Mouse (Mus musculus): ENCODE measurements around the gene Hdac11. TPM values are rescaled to one million over a fixed set of nuclear protein-coding genes. Genes with fewer than 3 reads are reported as not detected.

The Hdac11 gene
- total RNA-seq, 2 experiments from 2014 or later, result 0.77 to 1.4 TPM

DNA sequence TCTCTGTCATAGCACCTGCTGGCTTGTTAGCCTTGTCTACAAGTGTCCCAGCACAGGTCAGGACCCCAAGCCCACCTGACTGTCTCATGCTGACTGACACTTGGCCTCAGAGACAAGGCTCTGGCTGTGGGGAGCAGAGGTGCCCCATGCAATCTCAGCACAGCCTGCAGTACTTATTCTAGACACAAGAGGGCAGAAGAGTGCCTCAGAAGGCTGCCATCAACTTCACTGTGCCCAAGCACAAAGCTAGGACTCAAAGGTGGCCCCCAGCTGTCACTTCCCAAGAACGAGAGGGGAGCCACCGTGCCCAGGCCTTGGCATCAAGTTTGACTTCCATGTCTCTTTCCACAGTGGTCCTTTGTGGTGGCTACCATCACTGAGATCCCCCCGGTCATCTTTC lies 8.7 kb downstream of the Hdac11 start:
- peak; percentile 70 for ATAC-seq (replicated peaks; ENCODE audit: poor library complexity)

DNA sequence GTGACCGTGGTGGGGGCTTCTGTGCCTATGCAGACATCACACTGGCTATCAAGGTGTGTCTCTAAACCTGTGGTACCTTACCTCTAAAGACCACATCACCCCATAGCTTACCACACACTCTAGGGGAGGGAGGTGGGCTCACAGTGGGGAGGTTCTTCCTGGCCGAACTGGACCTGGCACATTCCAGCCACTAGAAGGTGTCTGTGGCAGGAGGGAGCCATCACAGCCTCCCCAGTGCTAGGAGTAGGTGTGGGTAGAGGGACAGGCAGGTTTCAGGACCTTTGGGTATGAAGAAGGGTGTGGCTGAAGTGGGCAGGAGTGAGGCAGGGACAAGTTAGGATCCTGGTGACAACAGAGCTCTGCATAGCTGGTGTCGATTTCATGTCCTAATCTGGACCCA lies 11.4 kb downstream of the Hdac11 start:
- ATAC-seq (replicated peaks; ENCODE audit: poor library complexity), result no peak

DNA sequence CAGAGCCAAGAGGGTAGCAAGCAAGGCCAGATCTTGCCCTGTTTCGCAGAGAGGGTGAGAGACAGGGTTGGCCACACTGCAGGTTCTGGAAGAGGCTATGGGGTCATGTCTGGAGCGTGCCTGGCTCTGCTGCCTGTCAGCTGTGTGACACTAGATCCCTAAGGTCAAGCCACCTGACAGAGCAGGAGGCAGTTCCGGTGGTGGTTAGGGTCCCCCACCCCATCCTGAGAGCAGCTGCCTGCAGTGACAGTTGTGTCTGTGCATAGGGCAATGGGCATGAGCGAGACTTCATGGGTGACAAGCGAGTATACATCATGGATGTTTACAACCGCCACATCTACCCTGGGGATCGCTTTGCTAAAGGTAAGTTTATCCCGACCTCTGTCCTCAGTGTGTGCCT lies 12.7 kb downstream of the Hdac11 start:
- ATAC-seq (replicated peaks; ENCODE audit: poor library complexity), result no peak

DNA sequence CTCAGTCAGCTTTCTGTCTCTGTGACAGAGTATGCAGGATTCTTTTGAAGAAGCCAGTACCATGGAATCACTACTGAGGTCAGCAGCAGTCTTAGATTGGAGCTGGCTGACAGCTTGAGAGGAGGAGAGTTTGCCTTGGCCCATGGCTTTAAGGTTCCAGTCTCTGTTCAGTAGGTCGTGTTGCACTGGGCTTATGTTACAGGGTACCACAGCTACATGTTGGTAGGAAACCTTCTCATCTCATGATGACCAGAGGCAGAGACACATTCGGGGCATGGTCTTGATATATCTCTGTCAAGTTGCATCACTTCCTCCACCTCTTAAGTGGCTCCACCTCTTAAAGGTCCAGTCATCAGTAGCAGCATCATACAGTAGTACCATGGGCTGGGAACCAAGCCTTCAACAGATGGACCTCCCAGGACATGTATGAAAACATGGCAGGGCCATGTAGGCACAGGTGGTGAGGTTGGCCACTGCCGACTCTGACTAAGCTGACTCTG lies 15.0 kb downstream of the Hdac11 start:
- ATAC-seq (replicated peaks; ENCODE audit: poor library complexity), result no peak

DNA sequence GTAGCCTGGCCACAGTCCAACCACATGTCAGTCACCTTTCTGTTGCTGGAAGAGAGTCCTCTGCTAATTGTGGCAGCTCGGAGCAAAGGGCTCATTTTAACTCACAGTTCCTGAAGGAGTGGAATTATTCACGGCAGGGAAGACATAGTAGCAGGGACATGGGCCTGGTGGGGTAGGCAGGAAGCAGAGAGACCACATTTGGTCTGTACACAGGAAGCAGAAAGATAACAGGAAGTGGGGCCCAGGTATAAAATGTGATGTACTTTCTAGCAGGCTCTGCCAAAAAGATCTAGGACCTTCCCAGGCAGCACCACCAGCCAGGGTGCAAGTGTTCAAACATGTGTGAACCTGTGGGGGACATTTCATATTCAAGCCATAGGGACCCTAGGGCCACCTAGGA lies 15.9 kb downstream of the Hdac11 start:
- ATAC-seq (replicated peaks; ENCODE audit: poor library complexity), result no peak

DNA sequence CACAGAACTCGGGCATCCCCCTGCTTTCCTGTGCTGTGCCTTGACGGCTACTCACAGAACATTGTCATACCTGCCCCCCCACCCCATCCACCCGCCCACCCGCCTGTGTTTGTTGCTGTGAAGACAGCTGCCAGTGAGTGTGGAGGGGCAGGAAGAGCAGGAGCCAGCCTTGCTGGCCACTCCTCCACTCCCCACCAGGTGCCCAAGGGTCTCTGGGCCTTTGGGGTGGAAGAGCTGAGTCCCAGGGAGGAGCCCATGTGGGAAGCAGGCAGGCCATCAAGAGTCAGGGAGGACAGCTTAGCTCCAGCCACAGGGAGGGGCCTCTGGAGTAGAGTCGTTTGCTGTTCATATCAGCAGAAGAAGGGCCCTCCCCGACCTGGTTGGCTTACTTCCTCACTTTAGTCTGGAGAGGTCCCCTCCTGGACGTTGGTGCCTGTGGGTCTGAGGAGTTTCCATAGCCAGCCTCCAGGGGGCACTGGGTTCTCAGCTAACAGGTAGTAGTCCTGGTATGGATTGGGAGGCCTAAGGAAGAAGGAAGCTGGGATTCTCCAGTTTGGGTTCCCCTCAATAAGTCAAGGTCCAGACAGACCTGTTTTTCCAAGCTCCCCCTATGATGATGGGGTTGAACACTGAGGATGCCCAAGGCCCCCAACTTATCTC lies 16.9 kb downstream of the Hdac11 start:
- ATAC-seq (replicated peaks; ENCODE audit: poor library complexity), result peak; percentile 82

DNA sequence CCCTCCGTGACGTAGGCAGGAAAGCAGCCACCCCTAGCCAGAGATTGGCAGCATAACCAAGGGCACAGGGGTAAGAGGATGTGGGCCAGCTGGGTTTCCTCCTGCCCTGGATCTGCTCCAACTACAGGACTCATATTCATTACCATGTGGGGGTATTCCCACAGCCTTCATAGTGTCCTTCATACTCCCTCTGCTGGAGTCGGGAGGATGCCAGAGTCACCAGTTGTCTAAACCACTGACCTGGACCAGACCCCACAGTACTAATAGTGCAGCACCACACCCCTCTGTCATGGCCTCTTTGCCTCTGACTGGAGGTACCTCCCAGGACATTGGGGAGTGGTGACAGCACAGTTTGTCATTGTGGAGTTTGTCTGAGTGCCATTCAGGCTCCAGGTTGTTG lies 17.7 kb downstream of the Hdac11 start:
- no peak for ATAC-seq (replicated peaks; ENCODE audit: poor library complexity)

DNA sequence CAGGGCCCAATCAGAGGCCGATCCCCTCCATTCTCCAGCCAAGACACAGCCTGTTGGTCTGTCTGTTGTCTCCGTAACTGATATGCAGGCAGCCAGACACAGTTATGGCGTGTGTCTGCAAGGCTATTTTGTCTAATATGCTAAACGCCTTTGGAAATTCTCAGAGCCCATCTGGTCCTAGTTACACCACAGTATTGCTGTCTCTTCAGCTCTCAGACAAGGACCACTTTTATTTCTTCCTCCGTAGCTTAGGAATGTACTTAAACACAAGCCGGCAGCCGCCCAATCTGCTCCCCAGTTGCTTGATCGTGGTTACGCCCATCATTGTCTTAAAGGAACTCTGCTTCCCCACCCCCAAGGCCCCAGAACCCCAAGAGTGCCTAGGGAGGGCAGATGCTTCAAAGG lies 24.3 kb downstream of the Hdac11 start:
- no peak for ATAC-seq (replicated peaks; ENCODE audit: poor library complexity)

DNA sequence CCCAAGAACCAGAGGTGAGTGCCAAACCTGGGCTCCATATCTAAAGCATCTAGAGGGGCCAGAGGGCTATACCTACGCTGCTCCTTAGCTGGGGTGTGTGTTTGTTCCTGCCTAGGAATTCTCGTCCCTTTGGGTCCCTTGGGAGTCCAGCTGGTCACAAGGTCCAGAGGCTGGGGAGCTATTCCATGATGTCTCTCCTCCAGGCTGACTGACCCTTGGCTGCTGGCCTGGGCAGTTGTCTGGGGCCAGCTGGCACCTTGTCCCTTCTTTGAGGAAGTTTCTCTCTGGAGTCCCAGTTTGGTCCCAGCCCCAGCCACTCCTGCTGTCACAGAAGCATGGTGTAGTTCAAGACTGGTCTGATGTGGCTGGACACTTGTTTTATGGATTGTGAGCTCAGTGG lies 24.9 kb downstream of the Hdac11 start:
- ATAC-seq (replicated peaks; ENCODE audit: poor library complexity), result no peak

DNA sequence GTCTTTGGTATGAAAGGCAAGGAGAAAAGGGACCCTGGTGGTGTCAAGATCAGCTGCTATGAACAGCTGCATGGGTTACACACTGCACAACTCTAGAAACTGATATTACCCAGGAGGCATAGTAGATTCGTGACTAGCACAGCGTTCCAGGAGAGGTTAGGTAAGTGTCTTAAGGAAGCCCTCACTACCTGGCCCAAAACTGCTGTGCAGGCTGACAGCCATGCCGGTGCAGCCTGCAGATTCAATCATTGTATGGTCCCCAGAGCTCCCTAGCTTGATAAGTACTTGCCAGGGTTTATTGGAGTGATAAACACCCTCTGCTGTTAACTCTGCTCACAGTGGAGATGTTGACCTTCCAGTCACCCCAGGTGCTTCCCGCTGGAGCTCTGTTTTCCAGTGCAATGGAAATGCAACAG lies 25.6 kb downstream of the Hdac11 start:
- ATAC-seq (replicated peaks; ENCODE audit: poor library complexity), result no peak

DNA sequence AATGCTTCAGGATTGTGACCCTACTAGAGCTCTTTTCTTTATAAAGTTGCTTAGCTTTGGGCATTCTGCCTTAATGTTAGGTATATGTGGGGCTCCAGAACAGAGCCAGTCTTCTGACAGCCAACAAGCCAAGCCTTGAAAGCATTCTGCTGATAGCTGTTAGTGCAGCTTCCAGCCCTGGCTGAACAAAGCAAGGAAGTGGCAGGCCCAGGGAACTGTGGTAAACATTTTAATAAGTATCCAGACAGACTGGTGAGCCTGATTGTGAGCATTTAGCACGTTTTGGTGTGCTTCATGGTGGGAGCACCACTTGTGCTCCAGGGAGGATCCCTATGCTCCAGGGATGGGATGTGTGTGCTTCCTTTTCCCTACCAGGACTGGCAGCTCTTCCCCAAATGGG lies 26.6 kb downstream of the Hdac11 start:
- no peak for ATAC-seq (replicated peaks; ENCODE audit: poor library complexity)

DNA sequence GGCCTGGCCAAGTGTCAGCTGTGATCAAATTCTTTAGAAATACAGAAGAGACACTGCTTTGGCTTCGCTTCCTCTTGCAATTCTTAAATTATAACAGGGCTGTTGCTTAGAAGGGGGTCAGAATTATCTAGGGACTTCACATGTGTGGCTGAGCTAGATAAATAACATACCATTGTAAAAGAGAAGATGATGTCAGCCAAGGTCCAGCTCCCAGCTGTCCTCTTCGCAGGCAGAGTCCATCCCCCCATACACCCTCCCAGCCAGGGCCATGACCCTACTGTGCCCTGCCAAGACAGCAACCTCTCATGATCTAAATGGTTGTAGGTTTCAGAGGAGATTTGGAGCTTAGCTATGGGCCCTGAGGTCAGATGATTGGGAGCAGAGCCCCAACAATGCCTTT lies 27.5 kb downstream of the Hdac11 start:
- ATAC-seq (replicated peaks; ENCODE audit: poor library complexity), result no peak

DNA sequence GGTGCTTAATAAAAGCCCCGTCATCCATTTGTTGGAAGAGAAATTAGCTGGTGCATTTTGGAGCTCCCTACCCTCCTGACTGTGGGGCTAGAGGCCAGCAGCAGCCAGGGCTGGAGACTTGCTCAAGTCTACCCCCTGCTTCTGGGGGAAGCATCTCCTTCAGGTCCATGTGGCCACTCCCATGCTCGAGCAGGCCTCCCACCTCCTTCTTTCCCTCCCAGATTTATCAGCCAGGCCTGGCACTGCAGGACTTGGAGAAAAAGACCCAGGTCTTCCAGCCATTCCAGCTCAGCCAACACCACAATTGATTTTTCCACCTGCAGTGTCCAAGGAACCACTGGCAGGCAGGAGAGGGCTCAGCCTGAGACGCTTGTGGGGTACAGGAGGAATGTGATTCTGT lies 28.3 kb downstream of the Hdac11 start:
- no peak for ATAC-seq (replicated peaks; ENCODE audit: poor library complexity)

DNA sequence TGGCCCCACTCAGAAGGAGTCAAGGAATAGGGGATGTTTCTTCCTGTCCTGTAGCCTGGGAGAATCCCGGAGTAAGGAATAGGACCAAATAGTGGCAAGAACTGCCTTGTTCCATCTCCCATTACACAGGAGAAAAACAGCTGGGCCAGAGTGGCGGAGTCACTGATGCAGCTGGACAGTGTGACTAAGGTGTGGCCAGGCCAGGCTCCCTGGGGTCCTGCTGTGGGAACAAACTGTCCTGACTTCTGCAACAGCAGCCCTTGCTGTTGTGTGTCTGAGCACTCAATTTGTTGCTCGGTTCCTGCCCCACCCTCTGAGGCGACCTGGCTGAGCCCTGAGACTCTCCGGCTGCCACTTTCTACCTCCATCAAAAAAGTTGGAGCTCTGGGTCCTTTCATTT lies 29.0 kb downstream of the Hdac11 start:
- ATAC-seq (replicated peaks; ENCODE audit: poor library complexity), result no peak

DNA sequence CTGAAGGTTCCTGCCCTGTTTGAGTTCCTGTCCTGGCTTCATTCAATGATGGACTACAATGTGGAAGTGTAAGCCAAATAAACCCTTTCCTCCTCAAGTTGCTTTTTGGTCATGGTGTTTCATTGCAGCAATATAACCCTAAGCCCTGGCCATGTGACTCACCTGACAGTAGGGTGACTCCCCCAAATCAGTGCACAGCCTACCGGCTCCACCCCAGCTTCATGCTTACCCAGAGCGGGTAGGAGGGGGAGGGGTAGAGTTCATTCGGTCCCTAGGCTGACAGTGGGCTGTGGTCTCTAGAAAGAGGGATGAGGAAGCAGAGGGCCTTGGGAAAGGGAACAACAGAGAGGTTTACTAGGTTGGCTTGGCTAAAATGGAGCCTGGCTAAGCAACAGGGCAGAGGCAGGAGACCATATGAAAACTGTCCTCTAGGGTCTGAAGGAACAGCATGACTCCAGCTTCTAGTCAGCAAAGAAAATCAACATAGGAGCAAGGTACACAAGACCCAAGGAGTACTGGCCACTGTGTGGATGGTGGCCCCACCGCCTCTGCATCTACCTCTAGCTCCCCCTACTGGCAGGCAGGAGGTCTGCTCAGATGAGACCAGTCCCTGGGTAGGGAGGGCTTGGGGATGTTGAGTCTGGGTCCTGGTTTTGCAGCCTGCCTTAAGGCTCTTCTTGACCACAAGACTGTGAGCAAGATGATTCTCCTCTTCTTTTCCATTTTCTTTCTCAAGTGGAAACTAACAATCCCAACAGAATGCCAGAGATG lies 29.9 kb downstream of the Hdac11 start:
- ATAC-seq (replicated peaks; ENCODE audit: poor library complexity), result peak; percentile 85

DNA sequence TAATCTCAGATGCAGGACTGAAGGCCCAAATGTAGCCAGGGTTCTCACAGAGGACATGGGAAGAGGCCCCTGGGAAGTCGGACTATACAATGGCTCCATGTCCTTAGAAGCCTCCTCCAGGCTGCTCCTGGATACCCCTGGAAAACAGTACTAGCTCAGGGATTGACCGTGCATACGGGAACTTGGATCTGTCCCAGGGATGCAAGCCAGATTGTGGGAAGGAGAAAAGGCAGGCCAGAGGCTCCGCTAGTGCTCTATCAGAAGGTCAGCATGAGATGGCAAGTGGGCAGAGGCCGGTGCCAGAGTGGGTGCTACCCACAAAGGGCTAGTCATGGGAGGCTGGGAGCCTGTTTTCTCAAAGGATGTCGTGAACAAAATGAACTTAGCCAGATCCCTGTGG lies 30.5 kb downstream of the Hdac11 start:
- no peak for ATAC-seq (replicated peaks; ENCODE audit: poor library complexity)

DNA sequence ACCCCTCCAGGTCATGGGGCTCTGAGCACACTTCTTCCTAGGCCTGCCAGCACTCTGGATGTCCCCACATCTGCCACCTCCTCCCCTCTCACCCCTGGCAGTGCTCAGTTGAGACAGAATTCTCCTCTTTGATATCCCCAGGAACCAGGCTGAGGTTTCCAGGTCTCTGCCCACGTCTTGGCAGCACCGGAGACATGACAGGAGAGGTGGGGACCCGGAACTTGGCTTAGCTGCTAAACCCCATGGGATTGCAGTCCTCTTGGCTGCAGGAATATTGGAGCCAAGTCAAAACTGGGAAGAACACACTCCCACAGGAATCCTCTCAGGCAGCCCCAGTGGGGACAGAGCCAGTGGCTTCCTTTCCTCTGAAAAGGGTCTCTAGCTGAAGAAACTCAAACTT lies 31.4 kb downstream of the Hdac11 start:
- ATAC-seq (replicated peaks; ENCODE audit: poor library complexity), result no peak

DNA sequence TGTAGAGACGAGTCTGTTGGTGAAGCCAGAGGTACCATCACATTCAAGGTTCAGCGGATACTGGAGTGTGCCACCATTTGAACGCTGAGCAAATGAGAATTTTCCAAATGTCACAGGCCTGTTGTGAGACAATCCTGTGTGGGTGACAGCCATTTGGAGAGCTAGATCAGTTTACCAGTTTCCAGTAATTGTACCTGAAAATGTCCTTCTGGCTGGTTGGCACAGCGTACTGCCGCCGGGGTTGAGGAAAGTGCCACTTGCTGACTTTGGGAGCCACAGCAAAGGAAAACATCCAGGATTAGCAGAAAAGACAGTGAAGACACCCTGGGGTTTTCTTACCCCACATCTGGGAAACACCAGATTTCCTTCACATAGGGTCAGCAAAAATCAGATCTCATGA lies 33.5 kb downstream of the Hdac11 start:
- ATAC-seq (replicated peaks; ENCODE audit: poor library complexity), result no peak

DNA sequence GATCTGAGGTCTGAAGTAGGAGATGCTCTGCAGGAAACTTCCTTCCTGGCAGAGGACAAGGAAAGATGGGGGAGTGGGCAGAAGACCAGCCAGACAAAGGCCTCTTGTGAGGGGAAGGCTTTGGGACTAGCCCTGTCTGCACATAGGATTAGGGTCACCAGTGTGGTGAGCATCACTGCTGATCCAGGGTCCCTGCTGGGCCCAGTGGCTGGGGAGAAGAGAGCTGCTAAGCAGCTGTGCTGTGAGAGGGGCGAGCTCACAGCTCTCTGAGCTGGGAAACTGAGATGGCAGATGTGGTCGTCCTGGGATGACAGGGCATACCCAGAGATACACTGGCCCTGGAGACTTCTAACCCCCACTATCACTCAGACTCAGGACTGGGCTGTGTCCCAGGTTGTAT lies 35.0 kb downstream of the Hdac11 start:
- ATAC-seq (replicated peaks; ENCODE audit: poor library complexity), result no peak

DNA sequence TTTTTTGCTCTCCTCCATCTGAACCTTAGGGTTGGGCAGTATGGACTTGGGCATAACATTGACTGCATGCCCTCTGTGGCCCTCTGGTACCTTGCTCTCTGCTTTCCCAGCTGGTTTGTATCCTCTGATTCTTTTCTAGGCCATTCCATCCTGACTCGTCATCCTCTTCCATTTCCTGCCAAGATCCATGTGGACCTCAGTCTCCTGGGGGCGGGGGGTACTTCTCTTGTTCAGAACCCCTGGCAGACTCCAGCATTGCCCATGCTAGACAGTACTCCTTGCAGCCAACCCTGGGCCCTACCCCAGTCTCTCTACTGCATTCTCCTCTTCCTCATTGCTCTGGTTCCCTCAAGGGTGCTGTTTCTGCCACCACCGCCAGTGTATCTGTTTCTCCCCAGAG lies 36.0 kb downstream of the Hdac11 start:
- ATAC-seq (replicated peaks; ENCODE audit: poor library complexity), result no peak

DNA sequence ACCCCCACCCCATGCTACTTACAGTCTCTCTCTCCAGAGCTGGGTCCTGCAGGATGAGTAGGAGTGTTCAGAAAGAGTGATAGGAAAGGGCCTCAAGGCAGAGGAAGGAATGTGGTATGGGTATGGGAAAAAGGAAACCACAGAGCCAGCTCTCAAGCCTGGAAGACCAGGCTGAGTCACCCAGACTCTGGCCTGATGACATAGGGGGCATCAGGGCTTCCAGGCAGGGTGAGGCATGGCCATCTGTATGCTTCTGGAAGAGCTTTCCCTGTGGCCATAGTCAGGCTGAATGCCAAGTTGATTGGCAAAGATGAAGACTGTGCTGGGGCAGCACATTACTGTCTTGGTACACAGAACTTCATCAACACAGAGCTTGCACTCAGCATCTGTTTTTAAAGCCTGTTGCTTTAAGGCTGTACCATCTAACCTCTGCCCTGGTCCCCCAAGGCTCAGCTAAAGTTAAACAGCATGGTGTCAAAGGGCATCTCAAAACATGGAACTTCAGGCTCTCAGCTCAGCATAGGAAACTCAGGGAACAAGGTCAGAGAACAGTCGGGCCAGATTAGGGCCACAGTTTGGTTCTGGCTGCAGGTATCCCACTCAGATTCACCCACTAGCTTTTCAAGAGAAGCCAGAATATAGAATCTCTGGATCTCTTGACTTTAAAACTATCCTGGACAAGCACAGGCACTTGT lies 36.5 kb downstream of the Hdac11 start:
- ATAC-seq (replicated peaks; ENCODE audit: poor library complexity), result no peak

DNA sequence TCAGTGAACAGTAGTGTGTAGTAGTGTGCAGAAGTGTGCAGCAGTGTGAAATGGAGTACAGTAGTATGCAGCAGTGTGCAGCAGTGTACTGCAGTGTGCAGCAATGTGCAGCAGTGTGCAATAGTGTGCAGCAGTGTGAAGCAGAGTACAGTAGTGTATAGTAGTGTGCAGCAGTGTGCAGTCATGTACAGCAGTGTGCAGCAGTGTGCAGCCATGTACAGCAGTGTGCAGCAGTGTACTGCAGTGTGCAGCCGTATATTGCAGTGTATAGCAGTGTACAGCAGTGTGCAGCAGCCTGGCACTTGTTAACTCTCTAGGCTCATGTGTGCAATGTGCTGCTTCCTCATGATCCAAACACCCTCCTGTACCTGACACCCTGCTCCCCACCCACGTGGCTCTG lies 42.0 kb downstream of the Hdac11 start:
- ATAC-seq (replicated peaks; ENCODE audit: poor library complexity), result no peak

Measured in megakaryocyte progenitor cell, adult 5-6 weeks (primary cell).